ENCODE assay signal across 19 mouse cellular contexts in genomic region chr10:95251674-95252073, GRCm38 (mm10).
"Had no signal": no experiment of that assay in that cellular context is flagged by ENCODE, and none has a peak within 500 bp of the region (broad histone marks: within the 10 kb centered on the region; RNA-seq: fewer than 3 reads in every experiment).

No protein-coding gene starts in this region.

- H3K9me3 ChIP-seq: kidney, embryonic 15.5 days; limb, embryonic 13.5 days; liver, embryonic 12.5 days; liver, embryonic 15.5 days; lung, embryonic 15.5 days; megakaryocyte, embryonic 14.5 days; midbrain, embryonic 10.5 days; midbrain, embryonic 13.5 days; neural tube, embryonic 13.5 days had no signal

- H3K27ac ChIP-seq: kidney, embryonic 15.5 days; limb, embryonic 13.5 days; liver, embryonic 12.5 days; liver, embryonic 15.5 days; lung, embryonic 15.5 days; midbrain, embryonic 10.5 days; midbrain, embryonic 13.5 days; neural tube, embryonic 13.5 days had no signal

- H3K9ac ChIP-seq: kidney, embryonic 15.5 days; limb, embryonic 13.5 days; liver, embryonic 12.5 days; liver, embryonic 15.5 days; lung, embryonic 15.5 days; midbrain, embryonic 13.5 days; neural tube, embryonic 13.5 days had no signal

- H3K27me3 ChIP-seq: kidney, embryonic 15.5 days; limb, embryonic 13.5 days; liver, embryonic 12.5 days; liver, embryonic 15.5 days; lung, embryonic 15.5 days; midbrain, embryonic 13.5 days; neural tube, embryonic 13.5 days had no signal

- H3K4me1 ChIP-seq: liver, embryonic 15.5 days had no signal

- DNase-seq: kidney, adult 18-20 months; kidney, postnatal 10 days; kidney, postnatal 36 days; left cerebral cortex, postnatal 4 days; liver; lung, adult 18-20 months; lung, postnatal 10 days; lung, postnatal 36 days; thymus, postnatal 4 days had no signal

- H3K36me3 ChIP-seq: kidney, embryonic 15.5 days; limb, embryonic 13.5 days; liver, embryonic 12.5 days; liver, embryonic 15.5 days; lung, embryonic 15.5 days; midbrain, embryonic 10.5 days; midbrain, embryonic 13.5 days; neural tube, embryonic 13.5 days had no signal

- H3K4me3 ChIP-seq: kidney, embryonic 15.5 days; limb, embryonic 13.5 days; liver, embryonic 12.5 days; liver, embryonic 15.5 days; lung, embryonic 15.5 days; megakaryocyte, embryonic 14.5 days; midbrain, embryonic 10.5 days; midbrain, embryonic 13.5 days; myocyte; neural tube, embryonic 13.5 days had no signal
